Mouse (Mus musculus) liver, adult 10 weeks (tissue): Measurements from ENCODE around the gene Ccer2. TPM values are rescaled to one million over a fixed set of nuclear protein-coding genes. Genes with fewer than 3 reads are reported as not detected.

Experiments used
- polyA plus RNA-seq: library from polyadenylated mRNA; stranded (reverse); fragments of 350-450 nt; fragmentation: Illumina TruSeq; extraction: RNeasy Lipid Tissue Mini Kit (QIAGEN cat#74804); gene quantifications from one replicate; pipeline ENCODE4 v1.2.3, GENCODE M21; 2014; ENCODE audit warnings: low read depth, low replicate concordance

Gene Ccer2
- polyA plus RNA-seq = not detected

GRCm38 (mm10) chr7:28756079-28756478 is at the start of gene Ccer2:
Gene Ccer2, plus strand, starts transcription at chr7:28756174.

GRCm38 (mm10) chr7:28716590-28717281 is 39.2 kb upstream of the Ccer2 start, which contains the start of gene Fbxo17:
Gene Fbxo17, plus strand, starts transcription at chr7:28716804.

DNA sequence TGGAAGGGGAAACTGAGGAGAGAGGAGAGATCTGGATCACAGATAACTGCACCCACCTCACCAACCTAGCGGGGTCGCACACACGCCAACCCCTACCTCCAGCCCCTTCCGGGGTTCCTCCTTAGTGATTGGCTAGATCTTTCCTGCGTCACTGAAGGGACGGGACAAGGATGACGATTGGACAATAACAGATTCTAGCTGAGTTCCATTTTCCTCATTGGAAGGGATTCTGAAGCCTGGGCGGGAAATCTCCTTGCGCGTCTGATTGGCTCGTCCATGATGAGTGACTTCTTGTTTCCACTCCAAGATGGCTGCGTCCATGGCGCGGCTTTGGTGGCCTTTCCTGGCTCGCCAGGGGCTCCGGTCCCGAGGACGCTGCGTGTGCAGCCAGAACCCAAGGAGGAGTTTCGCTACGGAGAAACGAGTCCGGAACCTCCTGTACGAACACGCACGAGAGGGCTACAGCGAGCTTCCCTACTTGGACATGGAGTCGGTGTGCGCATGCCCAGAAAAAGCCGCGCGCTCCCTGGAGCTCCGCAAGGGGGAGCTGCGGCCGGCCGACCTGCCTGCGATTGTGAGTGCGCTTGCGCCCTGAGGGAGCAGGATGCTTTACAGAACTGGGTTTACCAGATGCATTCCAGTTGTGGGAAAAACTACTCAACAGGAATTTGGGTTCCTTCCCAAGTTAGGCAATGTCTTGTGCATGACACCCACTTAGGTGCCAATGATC is 14.1 kb upstream of the Ccer2 start, which contains the start of the genes Mrps12 and Sars2:
Gene Mrps12 (minus strand): TSS at position 112 of the 730 bp plus-strand sequence.
Gene Sars2 (plus strand): TSS at position 284 of the 730 bp plus-strand sequence.

DNA sequence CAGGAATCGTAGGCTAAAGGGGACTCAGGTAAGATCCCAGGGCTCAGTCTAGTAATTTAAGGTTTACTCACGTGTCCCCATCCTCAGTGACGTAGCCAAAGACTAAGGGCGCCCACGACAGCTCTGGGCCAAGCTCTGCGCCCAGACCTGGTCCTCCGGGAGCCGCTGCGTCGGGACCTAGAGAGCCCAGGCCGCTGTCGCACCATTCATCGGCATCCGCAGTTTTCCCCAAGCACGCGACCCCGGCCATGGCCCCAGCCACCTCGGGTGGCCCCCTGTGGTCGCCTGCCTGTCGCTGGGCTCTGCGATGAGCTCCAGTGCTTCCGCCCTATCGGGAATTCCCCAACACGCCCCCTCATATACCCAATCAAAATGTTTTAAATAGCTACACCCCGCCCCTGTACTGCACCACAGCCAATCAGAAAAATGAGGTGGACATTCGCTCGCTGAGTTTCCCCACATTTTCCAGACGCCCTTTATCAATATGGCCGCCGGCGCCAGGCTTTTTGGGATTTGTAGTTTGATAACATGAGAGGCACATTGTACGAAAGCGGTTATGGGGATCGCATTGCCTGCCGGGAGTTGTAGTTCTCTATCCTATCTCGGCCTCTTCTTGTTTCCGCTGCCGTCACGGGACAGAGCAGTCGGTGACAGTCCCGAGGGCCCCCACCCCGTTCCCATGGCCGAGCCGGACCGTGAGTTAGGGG is 10.4 kb downstream of the Ccer2 start, which contains the start of gene Sirt2:
Gene Sirt2 (plus strand): TSS at position 563 of the 707 bp plus-strand sequence.

GRCm38 (mm10) chr7:28767462-28767965 is 11.5 kb downstream of the Ccer2 start, which contains the start of gene Nfkbib:
Gene Nfkbib, minus strand, starts transcription at chr7:28767512.

DNA sequence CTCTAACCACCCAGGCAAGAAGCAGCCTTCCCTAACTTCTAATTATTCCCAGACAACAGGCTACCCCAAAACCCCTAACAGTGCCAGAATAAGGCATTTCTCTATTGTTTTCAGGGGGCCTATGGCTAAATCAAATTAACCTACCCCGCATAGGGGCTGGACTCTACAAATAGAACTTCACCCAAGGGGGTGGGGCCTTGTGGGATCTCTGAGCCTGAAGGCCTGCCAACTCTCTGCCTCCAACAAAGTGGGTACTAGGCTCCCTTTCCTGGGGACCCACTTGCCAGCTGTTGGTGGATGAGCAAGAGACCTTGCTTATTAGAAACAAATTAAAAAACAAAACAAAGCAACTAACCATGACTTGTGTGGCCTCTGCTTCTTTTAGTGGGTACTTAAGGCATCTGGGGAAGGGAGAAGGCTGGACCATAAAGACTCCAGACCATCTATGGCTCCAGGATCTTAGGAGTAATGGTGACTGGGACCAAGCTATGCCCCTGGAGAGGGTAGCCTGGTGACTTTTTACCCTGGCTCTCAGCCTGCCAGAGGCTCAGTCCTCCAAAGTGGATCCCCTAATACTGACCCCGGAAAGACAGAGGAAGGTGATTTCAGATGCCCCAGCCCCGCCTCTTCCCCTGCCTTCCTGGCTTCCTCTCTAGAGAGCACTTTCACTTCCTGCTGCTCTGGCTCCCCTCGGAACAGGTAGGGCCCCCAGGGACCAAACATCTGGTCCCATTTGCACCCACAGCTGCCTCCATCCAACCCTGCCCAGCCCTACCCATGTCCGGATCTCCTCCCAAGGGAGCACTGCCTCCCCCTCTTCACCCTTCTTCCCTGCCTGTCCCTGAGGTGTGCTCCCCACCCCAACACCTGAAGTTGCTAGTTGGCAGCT is 32.6 kb downstream of the Ccer2 start, which contains the start of gene Rinl:
Gene Rinl (plus strand): TSS at position 663 of the 889 bp plus-strand sequence.

GRCm38 (mm10) chr7:28808221-28808941 is 52.4 kb downstream of the Ccer2 start, which contains the start of gene Hnrnpl:
Gene Hnrnpl, plus strand, starts transcription at chr7:28808541.

Other genes with a start within 250 kb of the Ccer2 start
- gene Ifnl2, start 245.7 kb upstream of the Ccer2 start, polyA plus RNA-seq = not detected
- not detected for gene Ifnl3, start 233.3 kb upstream of the Ccer2 start, polyA plus RNA-seq
- not detected for gene Sycn, start 215.3 kb upstream of the Ccer2 start, polyA plus RNA-seq
- gene Nccrp1, start 208.9 kb upstream of the Ccer2 start, polyA plus RNA-seq = not detected
- 3.5 TPM for gene Samd4b, start 158.0 kb upstream of the Ccer2 start, polyA plus RNA-seq
- 0.82 TPM for gene Pak4, start 158.0 kb upstream of the Ccer2 start, polyA plus RNA-seq
- gene Acp7, start 124.8 kb upstream of the Ccer2 start, polyA plus RNA-seq = not detected
- not detected for gene Fbxo27, start 63.3 kb upstream of the Ccer2 start, polyA plus RNA-seq
- gene Fbxo17, start 39.4 kb upstream of the Ccer2 start, polyA plus RNA-seq = 0.32 TPM
- gene Mrps12, start 14.4 kb upstream of the Ccer2 start, polyA plus RNA-seq = 34.0 TPM
- 0.34 TPM for gene Sars2, start 14.2 kb upstream of the Ccer2 start, polyA plus RNA-seq
- 16.0 TPM for gene Sirt2, start 10.6 kb downstream of the Ccer2 start, polyA plus RNA-seq
- 1.1 TPM for gene Nfkbib, start 11.3 kb downstream of the Ccer2 start, polyA plus RNA-seq
- 0.48 TPM for gene Rinl, start 32.8 kb downstream of the Ccer2 start, polyA plus RNA-seq
- gene Hnrnpl, start 52.4 kb downstream of the Ccer2 start, polyA plus RNA-seq = 104 TPM
- gene Ech1, start 69.0 kb downstream of the Ccer2 start, polyA plus RNA-seq = 59.4 TPM
- 6.6 TPM for gene Lgals4, start 77.7 kb downstream of the Ccer2 start, polyA plus RNA-seq
- gene Lgals7, start 107.7 kb downstream of the Ccer2 start, polyA plus RNA-seq = not detected
- not detected for gene Capn12, start 125.2 kb downstream of the Ccer2 start, polyA plus RNA-seq
- 18.6 TPM for gene Actn4, start 206.2 kb downstream of the Ccer2 start, polyA plus RNA-seq
- gene Eif3k, start 225.7 kb downstream of the Ccer2 start, polyA plus RNA-seq = 9.8 TPM
- gene Map4k1, start 225.9 kb downstream of the Ccer2 start, polyA plus RNA-seq = not detected